Mouse (Mus musculus) stomach, postnatal 0 days (tissue): ENCODE measurements around the gene Esrrg. TPM values are rescaled to one million over a fixed set of nuclear protein-coding genes. Genes with fewer than 3 reads are reported as not detected.
A peak's percentile ranks its signal among the peaks of the same experiment; 100 is the strongest.

Source experiments
- ATAC-seq: fragments of 200-750 bp; cut with Nextera tagmentation; 2 replicates; pipeline ENCODE4 v1.8.0; 2017; ENCODE audit not compliant: low FRiP score, low TSS enrichment
- DNase-seq: peaks from one replicate; pipeline ENCODE4 v3.0.0-alpha.2; 2016; ENCODE audit warnings: low spot score
- H3K27ac ChIP-seq: fragments of 300-500 bp; sonication (generic); replicated peaks from 2 replicates; pipeline ENCODE4 v1.5.1; 2014; ENCODE audit warnings: mild to moderate bottlenecking, control low read depth
- H3K27me3 ChIP-seq: fragments of 300-500 bp; sonication (generic); 2 replicates; pipeline ENCODE4 v1.6.1; 2014; ENCODE audit warnings: low read length; ENCODE audit not compliant: control insufficient read depth, insufficient read depth
- H3K36me3 ChIP-seq: fragments of 300-500 bp; sonication (generic); 2 replicates; pipeline ENCODE4 v1.6.1; 2014; ENCODE audit warnings: low read length, mixed read lengths; ENCODE audit not compliant: control insufficient read depth, insufficient read depth
- H3K4me1 ChIP-seq: fragments of 300-500 bp; sonication (generic); replicated peaks from 2 replicates; pipeline ENCODE4 v1.6.1; 2014; ENCODE audit warnings: antibody characterized with exemption; ENCODE audit not compliant: control insufficient read depth, insufficient read depth
- H3K4me2 ChIP-seq: fragments of 300-500 bp; sonication (generic); replicated peaks from 2 replicates; pipeline ENCODE4 v1.6.1; 2014; ENCODE audit warnings: low read depth, mild to moderate bottlenecking, control low read depth, moderate library complexity
- H3K4me3 ChIP-seq: fragments of 300-500 bp; sonication (generic); 2 replicates; pipeline ENCODE4 v1.5.1; 2014; ENCODE audit warnings: low read depth, low read length, control low read depth
- H3K9ac ChIP-seq: fragments of 300-500 bp; sonication (generic); 2 replicates; pipeline ENCODE4 v1.6.1; 2014; ENCODE audit warnings: mild to moderate bottlenecking, low read length, control low read depth, mixed read lengths
- H3K9me3 ChIP-seq: fragments of 300-500 bp; sonication (generic); 2 replicates; pipeline ENCODE4 v1.6.1; 2016; ENCODE audit warnings: low read length; ENCODE audit not compliant: control insufficient read depth
- CTCF ChIP-seq: IDR thresholded peaks from 2 replicates; pipeline ENCODE4 v1.5.1; 2016; ENCODE audit warnings: antibody characterized with exemption, low read depth, mild to moderate bottlenecking, moderate library complexity
- EP300 ChIP-seq: optimal IDR thresholded peaks from 2 replicates; pipeline ENCODE3; 2016; ENCODE audit warnings: antibody characterized with exemption
- WGBS: fragments of 180-500 bp; shearing (Covaris S2); extraction: QIAGEN DNeasy Blood & Tissue Kit; methylation state at CpG from one replicate; pipeline ENCODE4 v1.1.7; 2014; 5-methylcytosine and 5-hydroxymethylcytosine counted together
- polyA plus RNA-seq: library from polyadenylated mRNA; unstranded; fragments of >200 nt; fragmentation: Nextera tagmentation; extraction: Ambion mirVana; gene quantifications from 2 replicates; pipeline ENCODE4 v1.2.1, GENCODE M21; 2015

The Esrrg gene
- polyA plus RNA-seq, 1 experiment from 2014 or later: 7.4 TPM

DNA sequence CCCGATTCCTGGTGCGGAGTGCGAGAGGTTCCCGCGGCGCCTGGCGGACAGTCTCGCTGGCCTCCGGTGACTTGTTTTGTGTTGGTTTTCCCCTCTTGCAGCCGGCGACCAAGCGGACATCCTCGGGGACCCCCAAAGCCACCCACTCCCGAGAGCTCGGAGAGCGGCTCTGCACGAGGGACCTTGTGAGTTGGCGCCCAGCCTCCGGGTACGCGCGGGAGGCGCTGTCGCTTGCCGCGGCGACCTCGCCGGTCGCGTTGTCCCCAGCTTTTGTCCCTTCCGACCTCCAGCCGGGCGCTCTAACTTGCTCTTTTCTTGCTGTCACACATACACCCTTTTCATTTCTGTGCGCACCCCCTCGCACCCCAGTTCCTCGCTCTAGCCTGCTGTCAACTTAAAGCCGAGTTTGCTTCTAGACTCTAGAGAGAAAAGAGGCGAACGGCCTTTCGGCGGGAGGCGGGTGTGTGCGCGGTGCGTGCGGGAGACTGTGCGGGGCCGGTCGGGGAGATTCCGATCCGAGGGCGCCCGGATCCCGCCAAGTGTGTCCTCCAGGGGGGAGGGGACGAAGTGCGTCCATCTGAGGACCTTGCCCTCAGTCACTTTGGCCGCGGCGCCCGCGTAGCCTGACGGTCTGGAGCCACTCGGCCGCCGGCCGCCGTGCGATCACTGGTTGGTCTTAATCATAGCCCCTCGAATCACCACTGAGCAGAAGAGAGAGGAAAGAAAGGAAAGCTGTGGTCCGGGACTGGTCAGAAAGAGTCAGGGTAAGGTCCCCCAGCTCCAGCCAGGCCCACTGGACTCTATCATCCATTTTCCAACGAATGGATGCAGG, 646 bp downstream of the Esrrg start:
- H3K4me1 ChIP-seq: 0 out of 2 replicates have a peak, but pooled peaks cover 5% of the 10 kb centered on the region
- peak; percentile 50 for DNase-seq
- H3K4me3 ChIP-seq: peak overlapping the region; percentile 48
- no peaks in the 10 kb centered on the region for H3K36me3 ChIP-seq
- H3K4me2 ChIP-seq: peak overlapping the region; percentile 82
- peak; percentile 21; the same call in 1 of the 2 replicates for ATAC-seq
- H3K27ac ChIP-seq: no peak overlapping the region
- no peaks in the 10 kb centered on the region for H3K9me3 ChIP-seq
- WGBS: under 1% methylated on average over 70 of the region's 72 CpGs
- peaks cover 12% of the 10 kb centered on the region; the same call in 1 of the 2 replicates for H3K27me3 ChIP-seq
- peak; percentile 14; the same call in 1 of the 2 replicates for TF ChIP-seq CTCF
- TF ChIP-seq EP300: no peak
- H3K9ac ChIP-seq: peak overlapping the region; percentile 41

DNA sequence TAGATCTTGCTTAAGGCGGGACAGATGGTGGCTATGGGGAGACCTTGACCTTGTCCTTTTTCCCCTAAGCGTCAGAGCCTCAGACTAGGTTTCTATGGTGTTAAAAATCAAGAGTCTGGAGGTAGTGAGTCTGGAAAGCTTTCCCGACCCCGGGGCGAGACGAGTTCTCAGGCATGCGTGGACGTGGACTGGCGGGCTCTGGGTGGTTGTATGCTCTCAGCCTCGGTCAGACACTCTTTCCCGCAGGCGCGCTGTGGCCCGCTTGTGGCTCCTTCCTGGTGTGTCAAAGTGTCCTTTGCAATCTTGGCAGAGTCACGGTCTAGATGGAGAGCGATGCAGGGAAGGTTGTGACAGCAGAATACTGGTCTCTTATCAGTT, 1.3 kb downstream of the Esrrg start:
- TF ChIP-seq EP300 (no peak), CTCF (no peak)
- Histone ChIP-seq H3K27ac (no peak overlapping the region), H3K4me3 (peak overlapping the region; percentile 48), H3K36me3 (no peaks in the 10 kb centered on the region), H3K4me1 (0 out of 2 replicates have a peak, but pooled peaks cover 5% of the 10 kb centered on the region), H3K27me3 (peaks cover 11% of the 10 kb centered on the region; the same call in 1 of the 2 replicates), H3K9ac (no peak overlapping the region), H3K9me3 (no peaks in the 10 kb centered on the region), H3K4me2 (peak overlapping the region; percentile 82)
- DNase-seq (peak; percentile 20), ATAC-seq (no peak)
- WGBS: 5% methylated on average over 16 of the region's 16 CpGs

DNA sequence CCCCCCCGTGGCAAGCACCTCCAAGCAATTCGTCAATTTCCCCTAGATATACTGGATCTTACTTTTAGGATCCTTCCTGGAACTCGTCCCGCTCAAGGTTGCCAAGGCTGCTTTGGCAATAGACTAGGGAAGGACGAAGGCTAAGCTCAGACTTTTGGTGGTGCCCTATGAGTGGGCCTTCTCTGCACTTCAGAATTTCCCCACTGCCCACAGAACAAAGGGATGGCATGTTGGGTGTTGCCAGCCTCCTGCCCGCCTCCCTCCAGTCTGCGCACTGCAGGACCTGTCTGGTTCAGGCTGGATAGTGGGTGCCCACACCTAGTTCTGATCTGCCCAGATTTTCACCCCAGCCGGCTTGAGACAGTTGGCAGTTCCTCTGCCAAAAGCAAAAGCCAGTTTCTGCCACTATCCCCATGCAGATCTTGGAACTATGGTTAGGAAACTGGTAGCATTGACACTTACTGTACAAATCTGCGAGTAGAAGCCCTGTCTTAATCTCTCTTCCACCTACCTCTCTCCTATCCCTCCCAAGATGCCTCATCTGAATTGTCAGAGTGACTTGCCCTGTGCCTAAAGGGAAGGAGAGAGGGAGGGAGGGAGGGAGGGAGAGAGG, 1.9 kb downstream of the Esrrg start:
- no peak overlapping the region for H3K4me2 ChIP-seq

DNA sequence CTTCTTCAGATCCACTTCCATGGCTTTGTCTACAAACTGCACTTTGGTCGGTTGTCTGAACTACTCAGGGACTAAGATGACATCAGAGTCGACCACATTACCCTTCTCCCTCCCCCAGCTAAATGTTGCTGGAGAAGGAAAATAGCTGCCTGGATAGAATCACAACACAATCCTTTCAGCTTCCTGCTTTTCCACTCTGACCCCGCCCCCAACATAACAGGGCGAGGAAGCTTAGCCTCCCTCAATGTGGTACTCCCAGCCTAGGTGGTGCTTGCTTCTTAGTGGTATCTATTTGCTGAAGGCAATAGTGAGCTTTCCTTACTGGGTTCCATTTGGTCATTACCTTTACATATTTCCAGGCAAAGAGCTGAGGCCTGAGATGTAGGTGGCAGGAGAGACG, 3.3 kb downstream of the Esrrg start:
- peaks cover 10% of the 10 kb centered on the region; the same call in 1 of the 2 replicates for H3K27me3 ChIP-seq
- DNase-seq: no peak

More for the DNA sequence above, 1.9 kb downstream of the Esrrg start:
- TF ChIP-seq CTCF (no peak), EP300 (no peak)
- Histone ChIP-seq H3K9ac (no peak overlapping the region), H3K4me1 (0 out of 2 replicates have a peak, but pooled peaks cover 5% of the 10 kb centered on the region), H3K36me3 (no peaks in the 10 kb centered on the region), H3K27ac (no peak overlapping the region), H3K4me3 (peak overlapping the region; percentile 48; the same call in 1 of the 2 replicates), H3K27me3 (peaks cover 10% of the 10 kb centered on the region; the same call in 1 of the 2 replicates), H3K9me3 (no peaks in the 10 kb centered on the region)
- ATAC-seq: no peak
- 45% methylated on average over 9 of the region's 9 CpGs for WGBS
- DNase-seq: no peak

DNA sequence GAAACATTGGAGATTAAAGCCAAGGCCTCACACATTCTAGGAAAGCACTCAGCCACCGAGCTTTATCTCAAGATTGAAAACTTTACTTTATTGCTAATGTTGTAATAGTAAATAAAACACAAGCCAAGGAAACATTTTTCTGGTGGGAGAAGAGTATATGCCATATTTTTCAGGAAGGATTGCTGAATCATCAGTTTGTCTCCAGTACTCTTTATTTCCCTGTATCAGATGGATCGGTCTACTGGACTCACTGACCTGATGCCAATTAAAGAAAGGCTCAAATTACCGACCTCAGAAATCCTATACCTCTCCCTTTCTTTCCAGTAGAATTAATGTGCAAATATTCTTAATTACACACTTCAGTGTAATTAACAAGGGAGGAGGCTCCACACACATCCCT, 4.7 kb downstream of the Esrrg start:
- no peak overlapping the region for H3K9ac ChIP-seq
- TF ChIP-seq CTCF (no peak), EP300 (no peak)
- H3K4me1 ChIP-seq: 0 out of 2 replicates have a peak, but pooled peaks cover 5% of the 10 kb centered on the region
- H3K27me3 ChIP-seq: peaks cover 2% of the 10 kb centered on the region; the same call in 1 of the 2 replicates
- no peak overlapping the region for H3K27ac ChIP-seq
- no peaks in the 10 kb centered on the region for H3K9me3 ChIP-seq
- no peaks in the 10 kb centered on the region for H3K36me3 ChIP-seq
- no peak overlapping the region for H3K4me3 ChIP-seq
- 60% methylated on average over 3 of the region's 3 CpGs for WGBS
- DNase-seq (no peak), ATAC-seq (no peak)
- H3K4me2 ChIP-seq: no peak overlapping the region

More for the DNA sequence above, 3.3 kb downstream of the Esrrg start:
- Histone ChIP-seq H3K9me3 (no peaks in the 10 kb centered on the region), H3K36me3 (no peaks in the 10 kb centered on the region), H3K4me1 (0 out of 2 replicates have a peak, but pooled peaks cover 5% of the 10 kb centered on the region), H3K4me2 (no peak overlapping the region), H3K9ac (no peak overlapping the region), H3K27ac (no peak overlapping the region), H3K4me3 (no peak overlapping the region)
- WGBS: 48% methylated on average over 5 of the region's 5 CpGs
- no peak for ATAC-seq
- TF ChIP-seq EP300 (no peak), CTCF (no peak)
